Mouse (Mus musculus): ENCODE data around the gene Adcyap1r1. TPM values are rescaled to one million over a fixed set of nuclear protein-coding genes. Genes with fewer than 3 reads are reported as not detected.

Adcyap1r1 gene
- total and polyA plus RNA-seq, 3 experiments = 4.4 to 4.8 (median 4.5) TPM

- 13% methylated on average over 11 of the region's 11 CpGs for WGBS
- no peak for TF ChIP-seq POLR2A (IDR thresholded peaks at IDR 0.05; ENCODE audit: insufficient read depth, low read depth, low read length)
- TF ChIP-seq CTCF (IDR thresholded peaks at IDR 0.05) = peak; percentile 87
- peak; percentile 61; the same call in 1 of the 2 replicates for TF ChIP-seq EP300 (IDR thresholded peaks at IDR 0.05; ENCODE audit: insufficient read depth, low read depth, low read length)
- Histone ChIP-seq H3K79me2 (replicated peaks; ENCODE audit: control insufficient read depth, insufficient read depth, low read length) (no peaks in the 10 kb centered on the region), H3K4me3 (no peak overlapping the region), H3K9ac (ENCODE audit: low read depth, low read length) (no peak overlapping the region), H3K4me1 (ENCODE audit: control insufficient read depth, insufficient read depth, low read length) (no peaks in the 10 kb centered on the region), H3K27me3 (ENCODE audit: control insufficient read depth, insufficient read depth, low read length) (no peaks in the 10 kb centered on the region), H3K36me3 (ENCODE audit: control insufficient read depth, insufficient read depth, low read length) (no peaks in the 10 kb centered on the region), H3K27ac (no peak overlapping the region)
- intact Hi-C loops (cut with DNase I) = loop anchor here (1.0 to 2.0 kb wide), 3 partner anchors 293 to 529 kb away; no protein-coding TSS in a partner anchor
- peak; percentile 71 to 79 for DNase-seq
Observed at GRCm38 (mm10) chr6:55519605-55520201, 67.9 kb downstream of the Adcyap1r1 start.

GRCm38 (mm10) chr6:55520237-55521095, 68.7 kb downstream of the Adcyap1r1 start:
- TF ChIP-seq POLR2A (IDR thresholded peaks at IDR 0.05; ENCODE audit: insufficient read depth, low read depth, low read length) (no peak), CTCF (IDR thresholded peaks at IDR 0.05) (0 out of 2 replicates have a peak, but pooled peaks have one; percentile 18)

GRCm38 (mm10) chr6:55536469-55536868, 84.7 kb downstream of the Adcyap1r1 start:
- TF ChIP-seq CTCF (IDR thresholded peaks at IDR 0.05) = no peak
- TF ChIP-seq POLR2A (IDR thresholded peaks at IDR 0.05; ENCODE audit: insufficient read depth, low read depth, low read length) = no peak
- no peak for TF ChIP-seq EP300 (IDR thresholded peaks at IDR 0.05; ENCODE audit: insufficient read depth, low read depth, low read length)
- Histone ChIP-seq H3K4me3 (no peak overlapping the region), H3K27me3 (ENCODE audit: control insufficient read depth, insufficient read depth, low read length) (no peaks in the 10 kb centered on the region), H3K9ac (ENCODE audit: low read depth, low read length) (no peak overlapping the region), H3K79me2 (replicated peaks; ENCODE audit: control insufficient read depth, insufficient read depth, low read length) (no peaks in the 10 kb centered on the region), H3K36me3 (ENCODE audit: control insufficient read depth, insufficient read depth, low read length) (no peaks in the 10 kb centered on the region), H3K27ac (no peak overlapping the region), H3K4me1 (ENCODE audit: control insufficient read depth, insufficient read depth, low read length) (no peaks in the 10 kb centered on the region)
- intact Hi-C loops (cut with DNase I) = no loop called here
- 34% methylated on average over 2 of the region's 2 CpGs for WGBS
- no peak for DNase-seq

More at GRCm38 (mm10) chr6:55520237-55521095, 68.7 kb downstream of the Adcyap1r1 start:
- intact Hi-C loops (cut with DNase I) = loop anchor here (2.0 kb wide), 1 partner anchor 528 kb away; no protein-coding TSS in a partner anchor
- Histone ChIP-seq H3K36me3 (ENCODE audit: control insufficient read depth, insufficient read depth, low read length) (no peaks in the 10 kb centered on the region), H3K4me3 (no peak overlapping the region), H3K79me2 (replicated peaks; ENCODE audit: control insufficient read depth, insufficient read depth, low read length) (no peaks in the 10 kb centered on the region), H3K4me1 (ENCODE audit: control insufficient read depth, insufficient read depth, low read length) (no peaks in the 10 kb centered on the region), H3K27ac (no peak overlapping the region), H3K27me3 (ENCODE audit: control insufficient read depth, insufficient read depth, low read length) (no peaks in the 10 kb centered on the region), H3K9ac (ENCODE audit: low read depth, low read length) (no peak overlapping the region)
- WGBS = 60% methylated on average over 11 of the region's 11 CpGs
- DNase-seq = peak in 1 of 2 experiments; percentile 11

GRCm38 (mm10) chr6:55539196-55539595, 87.4 kb downstream of the Adcyap1r1 start:
- Histone ChIP-seq H3K79me2 (replicated peaks; ENCODE audit: control insufficient read depth, insufficient read depth, low read length) (no peaks in the 10 kb centered on the region), H3K27ac (no peak overlapping the region), H3K4me3 (no peak overlapping the region), H3K36me3 (ENCODE audit: control insufficient read depth, insufficient read depth, low read length) (no peaks in the 10 kb centered on the region), H3K9ac (ENCODE audit: low read depth, low read length) (no peak overlapping the region), H3K27me3 (ENCODE audit: control insufficient read depth, insufficient read depth, low read length) (no peaks in the 10 kb centered on the region), H3K4me1 (ENCODE audit: control insufficient read depth, insufficient read depth, low read length) (no peaks in the 10 kb centered on the region)
- intact Hi-C loops (cut with DNase I) = no loop called here
- no peak for TF ChIP-seq EP300 (IDR thresholded peaks at IDR 0.05; ENCODE audit: insufficient read depth, low read depth, low read length)
- TF ChIP-seq CTCF (IDR thresholded peaks at IDR 0.05) = no peak
- TF ChIP-seq POLR2A (IDR thresholded peaks at IDR 0.05; ENCODE audit: insufficient read depth, low read depth, low read length) = no peak
- DNase-seq = no peak
- 62% methylated on average over 10 of the region's 10 CpGs for WGBS

GRCm38 (mm10) chr6:55542359-55542758, 90.6 kb downstream of the Adcyap1r1 start:
- Histone ChIP-seq H3K27ac (no peak overlapping the region), H3K27me3 (ENCODE audit: control insufficient read depth, insufficient read depth, low read length) (no peaks in the 10 kb centered on the region), H3K4me1 (ENCODE audit: control insufficient read depth, insufficient read depth, low read length) (no peaks in the 10 kb centered on the region), H3K79me2 (replicated peaks; ENCODE audit: control insufficient read depth, insufficient read depth, low read length) (no peaks in the 10 kb centered on the region), H3K4me3 (no peak overlapping the region), H3K9ac (ENCODE audit: low read depth, low read length) (no peak overlapping the region), H3K36me3 (ENCODE audit: control insufficient read depth, insufficient read depth, low read length) (no peaks in the 10 kb centered on the region)
- TF ChIP-seq CTCF (IDR thresholded peaks at IDR 0.05) = peak; percentile 52
- TF ChIP-seq POLR2A (IDR thresholded peaks at IDR 0.05; ENCODE audit: insufficient read depth, low read depth, low read length) = no peak
- DNase-seq = no peak
- WGBS = 54% methylated on average over 3 of the region's 3 CpGs
- intact Hi-C loops (cut with DNase I) = no loop called here

GRCm38 (mm10) chr6:55543345-55543744, 91.6 kb downstream of the Adcyap1r1 start:
- Histone ChIP-seq H3K4me3 (no peak overlapping the region), H3K27me3 (ENCODE audit: control insufficient read depth, insufficient read depth, low read length) (no peaks in the 10 kb centered on the region), H3K4me1 (ENCODE audit: control insufficient read depth, insufficient read depth, low read length) (no peaks in the 10 kb centered on the region), H3K79me2 (replicated peaks; ENCODE audit: control insufficient read depth, insufficient read depth, low read length) (no peaks in the 10 kb centered on the region), H3K27ac (no peak overlapping the region), H3K36me3 (ENCODE audit: control insufficient read depth, insufficient read depth, low read length) (no peaks in the 10 kb centered on the region), H3K9ac (ENCODE audit: low read depth, low read length) (no peak overlapping the region)
- 74% methylated on average over 4 of the region's 4 CpGs for WGBS
- no peak for DNase-seq
- intact Hi-C loops (cut with DNase I) = no loop called here
- TF ChIP-seq POLR2A (IDR thresholded peaks at IDR 0.05; ENCODE audit: insufficient read depth, low read depth, low read length) = no peak
- TF ChIP-seq EP300 (IDR thresholded peaks at IDR 0.05; ENCODE audit: insufficient read depth, low read depth, low read length) = no peak
- no peak for TF ChIP-seq CTCF (IDR thresholded peaks at IDR 0.05)

Measured in heart, adult 2 months (tissue).